Mouse (Mus musculus) kidney, embryonic 14.5 days (tissue): ENCODE data around the gene 4921536K21Rik. TPM values are rescaled to one million over a fixed set of nuclear protein-coding genes. Genes with fewer than 3 reads are reported as not detected.

Experiments
- ATAC-seq: fragments of 200-750 bp; cut with Nextera tagmentation; 2 replicates; pipeline ENCODE4 v1.8.0; 2017; ENCODE audit warnings: moderate number of reproducible peaks, mild to moderate bottlenecking, moderate TSS enrichment, moderate library complexity; ENCODE audit not compliant: low FRiP score, low TSS enrichment
- H3K27ac ChIP-seq: fragments of 300-500 bp; sonication (generic); 2 replicates; pipeline ENCODE4 v1.5.1; 2014; ENCODE audit warnings: low read depth, mild to moderate bottlenecking, low read length, moderate library complexity, mixed read lengths
- H3K27me3 ChIP-seq: fragments of 300-500 bp; sonication (generic); 2 replicates; pipeline ENCODE4 v1.6.1; 2014; ENCODE audit warnings: mild to moderate bottlenecking, low read length; ENCODE audit not compliant: control insufficient read depth, insufficient read depth
- H3K36me3 ChIP-seq: fragments of 300-500 bp; sonication (generic); 2 replicates; pipeline ENCODE4 v1.6.1; 2014; ENCODE audit warnings: low read length, mixed read lengths; ENCODE audit not compliant: control insufficient read depth, insufficient read depth
- H3K4me1 ChIP-seq: fragments of 300-500 bp; sonication (generic); 2 replicates; pipeline ENCODE4 v1.6.1; 2014; ENCODE audit warnings: low read length, mixed read lengths; ENCODE audit not compliant: control insufficient read depth, insufficient read depth
- H3K4me2 ChIP-seq: fragments of 300-500 bp; sonication (generic); replicated peaks from 2 replicates; pipeline ENCODE4 v1.6.1; 2014; ENCODE audit warnings: low read depth, mild to moderate bottlenecking, low read length
- H3K4me3 ChIP-seq: fragments of 300-500 bp; sonication (generic); 2 replicates; pipeline ENCODE4 v1.5.1; 2014; ENCODE audit warnings: mild to moderate bottlenecking, low read length
- H3K9ac ChIP-seq: fragments of 300-500 bp; sonication (generic); 2 replicates; pipeline ENCODE4 v1.6.1; 2014; ENCODE audit warnings: low read depth, mild to moderate bottlenecking, low read length, moderate library complexity
- H3K9me3 ChIP-seq: fragments of 300-500 bp; sonication (generic); 2 replicates; pipeline ENCODE4 v1.6.1; 2016; ENCODE audit warnings: low read length; ENCODE audit not compliant: control insufficient read depth
- WGBS: fragments of 180-500 bp; shearing (Covaris S2); extraction: QIAGEN DNeasy Blood & Tissue Kit; methylation state at CpG from one replicate; pipeline ENCODE4 v1.1.7; 2014; 5-methylcytosine and 5-hydroxymethylcytosine counted together
- polyA plus RNA-seq: library from polyadenylated mRNA; unstranded; fragments of >200 nt; fragmentation: Nextera tagmentation; extraction: Ambion mirVana; gene quantifications from 2 replicates; pipeline ENCODE4 v1.2.1, GENCODE M21; 2014

The 4921536K21Rik gene
- polyA plus RNA-seq, 1 experiment from 2014 or later, result 0.20 TPM

GRCm38 (mm10) chr11:3855846-3856245 is 39.1 kb downstream of the 4921536K21Rik start:
- Histone ChIP-seq H3K36me3 (no peaks in the 10 kb centered on the region), H3K27me3 (no peaks in the 10 kb centered on the region), H3K9me3 (no peaks in the 10 kb centered on the region; the same call in 1 of the 2 replicates), H3K9ac (no peak overlapping the region), H3K4me3 (no peak overlapping the region), H3K4me2 (no peak overlapping the region), H3K4me1 (no peaks in the 10 kb centered on the region), H3K27ac (no peak overlapping the region)
- WGBS, result 89% methylated on average over 5 of the region's 5 CpGs
- no peak for ATAC-seq

DNA sequence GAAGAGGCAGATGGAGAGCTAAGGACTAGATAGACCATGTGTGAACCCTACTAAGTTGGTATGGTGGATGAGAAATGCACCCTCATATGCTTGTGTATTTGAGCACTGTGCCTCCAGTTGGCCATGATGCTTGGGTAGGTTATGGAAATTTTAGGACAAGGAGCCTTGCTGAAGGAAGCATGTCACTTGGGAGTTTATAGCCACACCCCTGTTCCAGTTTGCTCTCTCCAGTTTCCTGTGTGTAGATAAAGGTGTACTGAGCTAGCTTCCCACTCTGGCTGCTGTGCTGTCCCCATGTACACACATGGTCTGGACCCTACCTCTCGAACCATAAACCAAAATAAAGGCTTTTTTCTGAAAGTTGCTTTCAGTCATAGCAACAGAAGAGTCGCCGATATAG is 40.7 kb downstream of the 4921536K21Rik start:
- H3K36me3 ChIP-seq, result no peaks in the 10 kb centered on the region
- no peak for ATAC-seq
- H3K27me3 ChIP-seq, result no peaks in the 10 kb centered on the region
- no peaks in the 10 kb centered on the region; the same call in 1 of the 2 replicates for H3K9me3 ChIP-seq
- no peak overlapping the region for H3K27ac ChIP-seq
- H3K9ac ChIP-seq, result no peak overlapping the region
- no peak overlapping the region for H3K4me3 ChIP-seq
- H3K4me2 ChIP-seq, result no peak overlapping the region
- 90% methylated on average over 3 of the region's 3 CpGs for WGBS
- H3K4me1 ChIP-seq, result no peaks in the 10 kb centered on the region

DNA sequence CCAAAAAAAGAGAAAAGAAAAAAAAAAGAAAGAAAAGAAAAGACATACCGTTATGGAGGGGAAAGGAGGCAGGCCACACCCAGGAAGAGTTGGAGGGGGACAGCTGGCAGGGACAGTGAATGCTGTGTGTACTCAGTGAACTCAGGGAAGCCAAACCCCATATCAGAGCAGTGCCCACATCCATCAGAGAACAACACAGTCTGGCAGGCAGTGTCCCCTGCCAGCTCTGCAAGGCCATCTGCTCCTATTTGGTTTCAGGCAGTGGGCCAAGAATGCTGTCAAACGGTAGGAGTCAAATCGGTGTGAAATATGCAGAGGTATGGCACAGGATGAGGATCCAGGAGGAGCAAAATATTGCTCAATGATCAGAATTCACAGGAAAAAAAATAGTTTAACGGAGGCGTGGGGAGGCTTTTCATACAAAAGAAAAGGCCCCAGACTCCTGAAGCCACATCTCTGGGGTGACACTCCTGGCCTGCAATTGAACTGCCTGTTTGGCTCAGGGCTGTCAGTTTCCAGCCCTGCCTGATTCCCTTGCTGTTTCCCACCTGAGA is 41.3 kb downstream of the 4921536K21Rik start:
- no peak for ATAC-seq
- H3K36me3 ChIP-seq, result no peaks in the 10 kb centered on the region
- no peaks in the 10 kb centered on the region for H3K27me3 ChIP-seq
- 84% methylated on average over 5 of the region's 5 CpGs for WGBS
- H3K4me1 ChIP-seq, result no peaks in the 10 kb centered on the region
- no peak overlapping the region for H3K27ac ChIP-seq
- no peaks in the 10 kb centered on the region; the same call in 1 of the 2 replicates for H3K9me3 ChIP-seq
- no peak overlapping the region for H3K9ac ChIP-seq
- H3K4me3 ChIP-seq, result no peak overlapping the region
- no peak overlapping the region for H3K4me2 ChIP-seq

- Histone ChIP-seq H3K9me3 (no peaks in the 10 kb centered on the region; the same call in 1 of the 2 replicates), H3K36me3 (no peaks in the 10 kb centered on the region), H3K4me3 (no peak overlapping the region), H3K9ac (no peak overlapping the region), H3K4me1 (no peaks in the 10 kb centered on the region), H3K27me3 (no peaks in the 10 kb centered on the region), H3K4me2 (no peak overlapping the region), H3K27ac (no peak overlapping the region)
- no peak for ATAC-seq
- WGBS, result 96% methylated on average over 10 of the region's 10 CpGs
Measured at GRCm38 (mm10) chr11:3853031-3853430, 41.9 kb downstream of the 4921536K21Rik start.

GRCm38 (mm10) chr11:3851872-3852271 is 43.0 kb downstream of the 4921536K21Rik start:
- 65% methylated on average over 4 of the region's 4 CpGs for WGBS
- no peaks in the 10 kb centered on the region for H3K36me3 ChIP-seq

DNA sequence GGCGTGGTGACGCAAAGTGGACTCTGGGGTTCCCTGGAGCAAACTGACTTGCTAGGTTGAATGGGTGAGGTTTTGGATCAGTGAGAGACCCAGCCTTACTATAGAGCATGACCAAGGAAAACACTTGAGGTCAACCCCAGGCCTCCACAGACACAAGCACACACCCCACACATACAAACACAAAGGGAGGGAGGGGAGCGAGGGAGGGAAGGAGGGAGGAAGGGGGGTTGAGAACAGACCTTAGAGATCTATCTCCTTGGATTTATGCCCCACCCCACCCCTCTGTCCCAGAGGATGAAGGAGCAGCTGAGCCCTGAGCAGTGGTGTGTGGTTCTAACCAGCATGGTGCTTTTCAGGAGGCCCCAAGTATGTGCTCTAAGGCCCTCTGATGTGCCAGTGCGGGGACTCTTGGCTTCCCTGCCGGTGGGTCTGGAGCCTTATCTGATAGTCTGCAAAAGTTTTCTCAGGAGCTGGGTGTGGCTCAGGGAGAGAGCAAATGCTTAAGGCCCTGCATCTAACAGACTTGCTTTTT is 44.1 kb downstream of the 4921536K21Rik start:
- H3K4me1 ChIP-seq, result no peaks in the 10 kb centered on the region
- WGBS, result 49% methylated on average over 5 of the region's 5 CpGs
- H3K9ac ChIP-seq, result no peak overlapping the region
- H3K36me3 ChIP-seq, result no peaks in the 10 kb centered on the region
- no peaks in the 10 kb centered on the region; the same call in 1 of the 2 replicates for H3K9me3 ChIP-seq
- H3K4me2 ChIP-seq, result no peak overlapping the region
- H3K27me3 ChIP-seq, result no peaks in the 10 kb centered on the region
- H3K27ac ChIP-seq, result no peak overlapping the region
- peak; percentile 51 for ATAC-seq
- H3K4me3 ChIP-seq, result no peak overlapping the region

More at GRCm38 (mm10) chr11:3851872-3852271, 43.0 kb downstream of the 4921536K21Rik start:
- H3K4me1 ChIP-seq, result no peaks in the 10 kb centered on the region
- H3K4me2 ChIP-seq, result no peak overlapping the region
- no peaks in the 10 kb centered on the region; the same call in 1 of the 2 replicates for H3K9me3 ChIP-seq
- H3K9ac ChIP-seq, result no peak overlapping the region
- no peaks in the 10 kb centered on the region for H3K27me3 ChIP-seq
- no peak for ATAC-seq
- H3K4me3 ChIP-seq, result no peak overlapping the region
- no peak overlapping the region for H3K27ac ChIP-seq

- WGBS, result 55% methylated on average over 2 of the region's 2 CpGs
- Histone ChIP-seq H3K27ac (no peak overlapping the region), H3K4me2 (no peak overlapping the region), H3K4me1 (no peaks in the 10 kb centered on the region), H3K4me3 (no peak overlapping the region), H3K27me3 (no peaks in the 10 kb centered on the region), H3K36me3 (no peaks in the 10 kb centered on the region), H3K9me3 (no peaks in the 10 kb centered on the region; the same call in 1 of the 2 replicates), H3K9ac (no peak overlapping the region)
- ATAC-seq, result no peak
Measured at GRCm38 (mm10) chr11:3850315-3850614, 44.6 kb downstream of the 4921536K21Rik start.

GRCm38 (mm10) chr11:3849469-3850314 is 45.2 kb downstream of the 4921536K21Rik start:
- 62% methylated on average over 15 of the region's 15 CpGs for WGBS
- no peak overlapping the region for H3K4me3 ChIP-seq
- no peaks in the 10 kb centered on the region for H3K4me1 ChIP-seq

GRCm38 (mm10) chr11:3846351-3846750 is 48.5 kb downstream of the 4921536K21Rik start:
- no peak overlapping the region for H3K4me2 ChIP-seq
- no peak for ATAC-seq
- no peaks in the 10 kb centered on the region for H3K4me1 ChIP-seq
- H3K36me3 ChIP-seq, result no peaks in the 10 kb centered on the region
- H3K27ac ChIP-seq, result no peak overlapping the region
- H3K4me3 ChIP-seq, result no peak overlapping the region
- WGBS, result 60% methylated on average over 2 of the region's 2 CpGs
- no peak overlapping the region for H3K9ac ChIP-seq
- H3K27me3 ChIP-seq, result no peaks in the 10 kb centered on the region
- no peaks in the 10 kb centered on the region for H3K9me3 ChIP-seq

More at GRCm38 (mm10) chr11:3849469-3850314, 45.2 kb downstream of the 4921536K21Rik start:
- no peaks in the 10 kb centered on the region for H3K36me3 ChIP-seq
- no peak overlapping the region for H3K27ac ChIP-seq
- H3K27me3 ChIP-seq, result no peaks in the 10 kb centered on the region
- H3K9ac ChIP-seq, result no peak overlapping the region
- no peak overlapping the region for H3K4me2 ChIP-seq
- H3K9me3 ChIP-seq, result no peaks in the 10 kb centered on the region; the same call in 1 of the 2 replicates
- ATAC-seq, result peak; percentile 44; the same call in 1 of the 2 replicates
